Mouse (Mus musculus): ENCODE results near the gene Slc12a6.
"Not testable (repeated sequence)": the region's sequence is repeated elsewhere in the genome, so short reads cannot be mapped to it uniquely, and the experiment has no call there.

The Slc12a6 gene

GRCm38 (mm10) chr2:112262779-112263295, 2.8 kb upstream of the Slc12a6 start:
- DNase-seq = no peak

DNA sequence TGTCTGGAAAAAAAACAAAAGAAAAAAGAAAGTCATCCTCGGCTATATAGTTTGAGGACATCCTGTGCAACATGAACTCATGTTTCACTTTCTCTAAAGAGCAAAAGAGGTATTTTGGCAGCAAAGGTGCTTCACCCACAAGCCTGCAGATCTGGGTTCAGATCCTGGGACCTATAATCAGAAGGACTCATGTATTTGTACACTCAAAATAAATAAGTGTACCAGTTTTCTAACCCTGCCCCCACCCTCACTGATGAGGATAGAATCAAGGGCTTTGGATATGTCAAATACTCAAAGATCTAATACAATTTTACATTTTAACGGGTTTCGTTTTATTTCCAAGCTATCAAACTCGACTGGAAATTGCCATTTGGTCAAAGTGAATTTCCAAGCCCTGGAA, 1.3 kb upstream of the Slc12a6 start:
- DNase-seq = no peak

GRCm38 (mm10) chr2:112266242-112266592, 592 bp downstream of the Slc12a6 start, which contains the start of gene Gm21985:
TSS of gene Gm21985 (plus strand) at chr2:112266314.
- peak; percentile 65 to 77 for DNase-seq

- peak; percentile 23 to 37 for DNase-seq
Measured at GRCm38 (mm10) chr2:112266780-112267179, 1.2 kb downstream of the Slc12a6 start.

DNA sequence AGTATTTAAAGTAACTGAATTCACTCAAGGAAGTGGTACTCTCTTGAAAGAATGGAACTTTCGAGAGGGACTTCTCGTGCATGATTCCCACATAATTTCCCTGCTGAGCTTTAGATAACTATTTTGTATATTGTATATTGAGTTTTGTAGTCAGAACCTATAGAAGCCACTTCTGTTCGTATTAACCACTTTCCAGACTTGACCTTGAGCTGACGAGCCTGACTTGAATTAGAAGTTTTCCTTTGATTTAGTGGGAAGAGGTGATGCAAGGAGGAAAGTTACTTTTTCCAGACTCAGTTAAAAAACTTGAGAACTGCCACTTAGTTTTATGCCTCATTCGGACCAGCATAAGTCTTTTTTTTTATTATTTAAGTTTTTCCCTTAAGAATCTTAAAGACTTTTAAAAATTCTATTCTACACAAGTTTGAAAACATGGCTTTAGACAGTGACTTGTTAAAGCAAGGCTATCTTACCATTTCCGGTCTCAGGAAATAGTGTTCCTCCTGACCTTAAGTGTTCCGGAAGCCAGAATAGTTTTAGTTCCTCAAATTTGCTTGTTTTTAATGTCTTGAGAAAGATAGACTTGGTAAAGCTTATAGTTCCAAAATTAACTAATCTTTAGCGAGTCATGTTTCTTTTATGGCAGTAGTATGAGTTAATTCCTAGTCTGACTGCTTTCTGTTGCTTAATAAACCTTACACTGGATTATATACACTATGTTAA, 2.1 kb downstream of the Slc12a6 start:
- no peak for DNase-seq

DNA sequence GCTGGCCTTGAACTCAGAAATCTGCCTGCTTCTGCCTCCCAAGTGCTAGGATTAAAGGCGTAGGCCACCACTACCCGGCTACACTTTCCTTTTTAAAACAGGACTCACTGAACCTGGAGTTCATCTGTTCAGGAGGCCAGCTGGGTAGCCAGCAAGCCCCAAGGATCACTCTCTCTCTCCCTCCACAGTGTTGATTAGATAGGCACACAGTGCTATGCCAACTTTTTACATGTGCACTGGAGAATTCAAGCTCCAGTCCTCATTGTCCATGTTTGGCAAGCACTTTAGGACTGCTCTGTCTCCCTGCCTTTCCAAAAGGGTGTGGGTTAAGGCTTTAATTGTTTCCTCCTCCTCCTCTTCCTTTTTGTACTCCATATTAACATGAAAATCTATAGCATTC, 4.4 kb downstream of the Slc12a6 start:
- DNase-seq = no peak

DNA sequence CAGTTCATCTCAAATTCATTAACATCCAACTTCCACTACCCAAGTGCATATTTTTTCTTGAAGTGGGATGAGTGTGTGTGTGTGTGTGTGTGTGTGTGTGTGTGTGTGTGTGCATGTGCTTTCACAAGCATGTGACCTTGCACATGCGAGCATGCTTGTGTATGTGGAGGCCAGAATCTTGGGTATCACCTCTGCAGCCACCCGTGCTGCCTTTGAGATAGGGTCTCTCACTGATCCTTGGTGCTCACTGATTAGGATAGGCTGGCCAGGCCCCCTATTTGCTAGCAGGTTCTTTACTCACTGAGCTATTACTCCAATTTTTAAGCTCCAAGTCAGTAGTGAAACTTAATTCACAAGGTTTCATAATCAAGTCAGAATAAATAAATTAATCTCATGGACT, 7.3 kb downstream of the Slc12a6 start:
- no peak for DNase-seq

DNA sequence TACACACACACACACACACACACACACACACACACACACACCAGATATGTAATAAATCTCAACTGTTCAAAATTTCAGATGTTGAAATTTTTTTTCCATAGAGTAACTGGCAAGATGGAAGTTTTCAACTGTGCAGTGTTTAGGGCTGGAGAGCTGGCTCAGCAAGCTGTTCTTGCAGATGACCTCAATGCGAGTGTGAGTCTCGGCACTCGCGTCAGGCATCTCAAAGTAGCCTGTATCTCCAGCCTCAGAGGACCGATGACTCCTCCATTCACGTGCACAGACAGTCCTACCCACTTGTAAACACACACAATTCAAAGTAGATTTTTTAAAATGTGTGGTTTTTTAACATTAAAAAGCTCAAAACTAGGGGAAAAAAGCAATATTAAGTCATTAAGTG, 7.8 kb downstream of the Slc12a6 start:
- DNase-seq = no peak

GRCm38 (mm10) chr2:112276870-112277269, 11.2 kb downstream of the Slc12a6 start:
- no peak for DNase-seq

DNA sequence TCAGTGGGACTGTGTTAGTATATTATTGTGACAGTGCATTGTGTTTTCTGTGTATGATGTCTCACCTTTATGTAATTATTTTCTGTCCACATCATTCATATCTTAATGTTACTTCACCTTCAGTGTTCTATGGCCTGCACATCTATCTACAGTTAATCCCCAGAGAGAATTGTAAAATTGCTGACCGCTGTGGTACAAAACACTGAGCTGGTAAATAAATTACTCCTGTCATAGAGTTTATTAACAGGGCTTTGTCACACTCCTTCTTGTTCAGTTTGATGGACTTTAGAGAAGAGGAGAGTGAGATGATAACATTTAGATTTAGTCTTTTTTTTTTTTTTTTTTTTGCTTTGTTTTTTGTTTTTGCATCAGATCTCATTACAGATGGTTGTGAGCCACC, 17.2 kb downstream of the Slc12a6 start:
- no peak for DNase-seq

DNA sequence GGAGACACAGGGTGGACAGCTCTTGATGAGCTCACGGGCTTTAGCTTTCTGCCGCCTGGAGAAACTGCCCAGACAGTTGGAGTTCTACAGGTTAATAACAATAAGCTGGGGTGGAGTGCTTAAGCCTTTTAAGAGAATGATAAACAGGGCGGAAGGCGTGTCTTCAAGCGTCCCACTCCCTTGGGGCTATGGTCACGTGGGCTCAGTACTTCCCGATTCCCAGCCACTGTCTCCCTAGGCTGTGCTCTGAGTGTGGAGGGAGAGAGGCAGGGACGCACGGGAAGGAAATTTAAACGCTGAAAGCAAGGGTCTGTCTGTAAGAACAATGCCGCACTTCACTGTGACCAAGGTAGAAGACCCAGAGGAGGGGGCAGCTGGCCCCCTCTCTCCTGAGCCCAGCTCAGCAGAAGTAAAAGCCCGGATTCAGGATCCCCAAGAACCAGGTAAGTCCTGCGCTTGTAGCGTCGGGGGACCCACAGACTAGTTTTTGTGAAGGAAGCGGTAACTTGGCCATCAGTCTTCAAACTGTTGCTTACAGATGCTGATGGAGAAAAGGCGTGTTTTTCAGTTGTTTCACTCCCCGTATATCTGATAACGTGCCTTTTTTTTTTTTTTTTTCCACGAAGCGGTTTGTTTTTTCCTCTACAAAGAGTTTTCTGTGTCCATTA, 18.9 kb downstream of the Slc12a6 start:
- peak in 1 of 2 experiments; percentile 23 for DNase-seq

DNA sequence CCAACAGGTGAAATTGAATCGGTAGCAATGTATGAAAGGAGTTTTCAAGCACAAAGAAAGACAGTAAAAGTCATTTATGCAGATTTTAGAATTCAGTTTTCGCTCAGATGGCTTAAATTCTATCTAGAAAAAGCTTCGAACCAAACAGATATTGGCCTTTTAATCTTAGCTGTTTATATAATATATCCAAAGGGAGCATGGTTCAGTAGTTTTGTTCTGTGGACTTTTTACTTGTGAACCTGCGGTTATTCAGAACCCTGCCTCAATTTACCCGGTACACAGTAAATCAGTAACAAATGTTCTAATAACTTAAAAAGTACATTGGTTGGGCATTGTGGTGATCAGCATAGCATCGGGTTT, 19.4 kb downstream of the Slc12a6 start:
- no peak for DNase-seq

- not testable (repeated sequence) for DNase-seq
Measured at GRCm38 (mm10) chr2:112286062-112286461, 20.4 kb downstream of the Slc12a6 start.

GRCm38 (mm10) chr2:112287059-112287458, 21.4 kb downstream of the Slc12a6 start:
- no peak for DNase-seq

DNA sequence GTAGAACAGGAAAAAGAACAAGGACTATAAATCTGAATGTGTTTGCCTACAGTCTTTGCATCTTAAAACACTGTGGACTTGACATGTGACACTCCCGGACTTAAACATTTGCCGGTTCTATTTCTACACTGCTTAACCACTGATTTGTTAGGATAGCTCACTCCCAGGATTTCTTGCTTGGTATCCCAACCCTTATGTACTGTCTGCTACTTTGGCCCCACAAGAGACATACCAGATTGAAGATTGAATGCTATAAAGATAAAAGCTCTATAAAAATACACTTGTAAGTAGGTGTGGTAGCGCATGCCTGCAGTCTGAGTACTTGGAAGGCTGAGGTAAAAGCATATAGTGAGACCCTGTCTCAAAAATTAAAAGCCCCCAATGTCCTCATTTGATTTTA, 23.9 kb downstream of the Slc12a6 start:
- DNase-seq = no peak

DNA sequence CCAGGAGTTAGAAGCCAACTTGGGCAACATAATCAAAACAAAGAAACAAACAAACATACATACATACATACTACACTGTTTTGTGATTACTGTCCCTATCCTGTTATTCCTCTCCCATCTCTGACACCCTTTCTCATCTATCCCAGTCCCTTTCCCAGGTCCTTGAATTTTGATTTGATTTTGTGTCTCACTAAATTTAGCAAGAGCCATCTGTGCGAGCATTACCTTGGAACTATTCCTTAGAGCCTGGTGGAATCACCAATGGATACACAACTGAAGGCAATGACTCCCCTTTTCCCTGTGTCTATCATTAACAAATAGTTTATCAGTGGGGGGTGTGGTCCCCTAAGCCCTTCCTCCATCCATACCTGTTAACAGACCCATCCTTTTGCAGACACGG, 27.2 kb downstream of the Slc12a6 start:
- DNase-seq = peak in 1 of 2 experiments; percentile 24

GRCm38 (mm10) chr2:112296211-112296610, 30.6 kb downstream of the Slc12a6 start:
- no peak for DNase-seq

GRCm38 (mm10) chr2:112298221-112298620, 32.6 kb downstream of the Slc12a6 start:
- no peak for DNase-seq

DNA sequence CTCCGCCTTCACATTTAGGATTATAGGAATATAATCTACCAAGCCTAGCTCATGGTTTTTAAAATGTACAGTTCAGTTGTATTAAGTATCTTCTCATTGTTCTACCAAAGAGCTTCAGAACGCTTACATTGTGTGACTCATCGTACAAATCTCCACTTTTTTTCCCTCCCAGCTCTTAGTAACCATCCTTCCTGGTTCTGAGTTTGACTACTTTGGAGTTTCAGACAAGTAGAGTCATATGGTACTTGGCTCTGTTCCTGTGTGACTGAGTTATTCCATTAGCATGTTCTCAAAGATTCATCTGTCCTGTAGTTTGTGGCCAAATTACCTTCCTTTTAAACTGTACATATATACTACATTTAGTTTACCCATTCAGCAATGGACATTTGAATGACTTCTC, 43.0 kb downstream of the Slc12a6 start:
- DNase-seq = no peak

DNA sequence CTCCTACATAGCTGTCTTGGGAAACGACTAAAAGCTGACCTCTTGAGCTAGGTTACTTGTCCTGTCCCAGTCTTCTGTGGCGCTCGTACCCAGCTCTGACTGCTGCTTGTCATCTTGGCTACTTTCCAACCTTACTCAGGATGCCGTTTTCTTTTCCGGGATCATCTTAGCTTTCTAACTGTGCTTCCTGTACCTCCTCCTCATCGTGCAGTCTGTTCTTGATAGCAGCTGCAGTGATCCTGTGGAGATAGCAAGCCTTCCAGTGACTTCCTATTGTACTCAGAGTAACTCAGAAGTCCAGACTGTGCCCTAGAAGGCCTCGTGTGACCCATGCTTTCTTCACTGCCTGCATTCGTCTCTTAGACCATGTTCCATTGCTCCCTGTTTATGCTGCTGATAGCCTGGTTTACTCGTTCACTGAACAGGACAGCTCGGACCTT, 43.6 kb downstream of the Slc12a6 start:
- DNase-seq = peak in 1 of 2 experiments; percentile 18

GRCm38 (mm10) chr2:112315638-112316037, 50.0 kb downstream of the Slc12a6 start:
- no peak for DNase-seq

GRCm38 (mm10) chr2:112318227-112318626, 52.6 kb downstream of the Slc12a6 start:
- no peak for DNase-seq

DNA sequence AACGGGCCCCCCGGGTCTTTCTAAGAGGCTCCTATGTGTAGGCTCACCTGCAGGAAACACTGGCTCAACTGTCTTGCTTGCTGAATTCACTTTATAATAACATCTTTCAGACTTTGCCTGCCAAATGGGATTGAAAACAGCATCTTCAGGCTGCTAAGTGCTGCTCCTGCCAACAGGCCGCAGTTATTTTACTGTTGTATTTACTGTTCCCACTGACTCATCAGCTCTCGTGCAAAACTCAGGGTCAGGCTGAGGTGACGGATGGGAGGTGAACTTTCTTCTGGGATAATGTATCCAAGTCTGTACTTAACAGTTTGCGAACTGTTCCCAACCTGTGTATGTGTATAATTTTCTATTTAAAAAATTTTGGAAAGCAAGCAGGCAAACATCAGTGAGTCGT, 53.3 kb downstream of the Slc12a6 start:
- no peak for DNase-seq

DNA sequence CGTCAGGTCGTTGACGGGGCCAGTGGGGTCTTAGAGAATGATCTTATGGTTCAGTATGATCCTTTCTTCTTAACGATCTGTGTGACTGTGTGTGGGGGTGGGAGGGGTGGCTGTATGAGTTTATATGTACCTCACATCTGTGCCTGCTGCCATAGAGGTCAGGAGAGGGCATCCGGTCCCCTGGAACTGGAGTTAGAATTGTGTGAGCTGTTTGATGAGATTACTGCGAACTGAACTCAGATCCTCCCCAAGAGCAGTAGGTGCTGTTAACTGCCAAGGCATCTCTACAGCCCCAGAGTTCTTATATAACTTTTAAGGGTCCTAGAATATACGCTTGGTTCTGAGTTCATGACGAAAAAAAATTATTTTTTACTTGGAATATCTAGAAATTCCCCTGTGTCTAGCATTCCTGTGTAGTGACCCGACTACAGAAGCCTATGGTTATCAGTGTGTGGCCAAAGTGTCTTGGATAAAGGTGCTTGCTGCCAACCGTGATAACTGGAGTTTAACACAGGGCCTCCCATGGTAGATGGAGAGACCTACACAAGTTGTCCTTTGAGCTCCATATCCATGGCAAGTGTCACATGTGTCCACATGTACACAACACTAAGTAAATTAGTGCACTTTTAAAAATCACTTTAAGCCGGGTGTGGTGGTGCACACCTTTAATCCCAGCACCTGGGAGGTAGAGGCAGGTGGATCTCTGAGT, 62.6 kb downstream of the Slc12a6 start:
- DNase-seq = no peak
